ENCODE assay signal across 24 mouse cellular contexts in the genomic region with DNA sequence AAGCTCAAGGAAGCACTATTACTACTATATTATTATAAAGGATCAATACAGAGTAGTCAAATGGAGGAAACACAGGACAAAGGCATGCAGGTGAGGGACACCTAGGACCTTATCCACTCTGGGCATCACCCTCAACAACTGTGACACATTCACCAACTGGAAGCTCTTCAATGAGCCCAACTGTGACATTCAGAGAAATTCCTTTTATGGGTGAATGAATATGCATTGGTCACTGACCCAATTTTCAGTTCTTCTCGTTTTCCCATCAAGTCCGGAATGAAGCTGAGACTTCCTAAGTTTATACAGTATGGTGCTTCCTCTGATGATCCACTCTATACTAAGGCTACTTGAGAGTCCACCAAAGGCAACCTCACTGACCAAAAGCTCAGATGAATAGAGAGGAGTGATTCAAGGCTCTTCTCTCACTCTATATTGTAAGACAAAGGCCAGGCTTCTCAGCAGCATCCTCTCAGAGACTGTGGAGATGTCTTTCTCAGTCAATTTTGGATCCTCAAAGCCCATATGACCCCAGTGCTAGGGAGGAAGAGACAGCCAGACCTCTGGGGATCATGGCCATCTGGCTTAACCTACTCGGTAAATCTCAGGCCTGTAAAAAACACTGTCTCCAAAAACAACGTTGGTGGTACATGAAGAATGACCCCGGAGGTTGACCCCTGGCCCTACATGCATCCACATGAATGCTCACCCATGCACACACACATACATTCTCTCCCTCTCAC. TPM values are rescaled to one million over a fixed set of nuclear protein-coding genes. Genes with fewer than 3 reads are reported as not detected.
DNase-seq lines count a peak whose midpoint lies in the region; ATAC-seq and TF ChIP-seq lines count a peak whose summit lies in the region.
"Had no signal": no experiment of that assay in that cellular context is flagged by ENCODE, and none has a peak within 500 bp of the region (broad histone marks: within the 10 kb centered on the region; RNA-seq: fewer than 3 reads in every experiment).

No protein-coding gene starts in this region.

- 58% methylated on average over 5 of the region's 5 CpGs for WGBS in midbrain, embryonic 15.5 days
- WGBS in intestine, postnatal 0 days = 86% methylated on average over 5 of the region's 5 CpGs

- no peak overlapping the region for H3K9ac ChIP-seq in ES-E14 (ENCODE audit: insufficient read depth, low read depth, low read length, poor library complexity, severe bottlenecking)
- H3K9ac ChIP-seq in midbrain, embryonic 15.5 days = no peak overlapping the region
- H3K9ac ChIP-seq in intestine, postnatal 0 days (ENCODE audit: low read depth, low read length) = no peak overlapping the region
- H3K9ac ChIP-seq: forebrain, embryonic 13.5 days; liver, embryonic 14.5 days; neural tube, embryonic 12.5 days had no signal

- H3K36me3 ChIP-seq in ES-E14 (ENCODE audit: control insufficient read depth, insufficient read depth, low read length, poor library complexity, severe bottlenecking) = no peaks in the 10 kb centered on the region
- H3K36me3 ChIP-seq in midbrain, embryonic 15.5 days (replicated peaks) = no peaks in the 10 kb centered on the region
- no peaks in the 10 kb centered on the region for H3K36me3 ChIP-seq in intestine, postnatal 0 days (ENCODE audit: control insufficient read depth, insufficient read depth)
- H3K36me3 ChIP-seq: neural tube, embryonic 12.5 days had no signal

- no peaks in the 10 kb centered on the region for H3K9me3 ChIP-seq in ES-E14 (ENCODE audit: control insufficient read depth, insufficient read depth, low read depth, low read length)
- no peaks in the 10 kb centered on the region for H3K9me3 ChIP-seq in midbrain, embryonic 15.5 days
- no peaks in the 10 kb centered on the region for H3K9me3 ChIP-seq in intestine, postnatal 0 days (ENCODE audit: control insufficient read depth)
- H3K9me3 ChIP-seq: forebrain, embryonic 13.5 days; neural tube, embryonic 12.5 days had no signal

- ATAC-seq in midbrain, embryonic 15.5 days (replicated peaks) = no peak
- ATAC-seq in intestine, postnatal 0 days = no peak
- ATAC-seq: CD4-positive, CD25-positive, alpha-beta regulatory T cell, adult 4 months; forebrain, embryonic 13.5 days; hindbrain, embryonic 16.5 days had no signal

- in situ Hi-C loops in ES-E14 (cut with MboI; ENCODE audit: low sequenced_read_pairs in 2 of 2, unreplicated experiment in 2 of 2) = no loop called here

- H3K4me2 ChIP-seq in midbrain, embryonic 15.5 days = no peak overlapping the region
- no peak overlapping the region for H3K4me2 ChIP-seq in intestine, postnatal 0 days (replicated peaks; ENCODE audit: low read depth)
- H3K4me2 ChIP-seq: forebrain, embryonic 13.5 days; neural tube, embryonic 12.5 days had no signal

- H3K27me3 ChIP-seq in midbrain, embryonic 15.5 days (replicated peaks) = no peaks in the 10 kb centered on the region
- no peaks in the 10 kb centered on the region for H3K27me3 ChIP-seq in intestine, postnatal 0 days (replicated peaks; ENCODE audit: control insufficient read depth, insufficient read depth, low read length)
- H3K27me3 ChIP-seq: forebrain, embryonic 13.5 days; neural tube, embryonic 12.5 days had no signal

- no peak overlapping the region for H3K4me3 ChIP-seq in ES-E14 (ENCODE audit: insufficient read depth in 1 of 2, low read depth in 1 of 2, low read length in 2 of 2, poor library complexity in 1 of 2, severe bottlenecking in 1 of 2)
- H3K4me3 ChIP-seq in midbrain, embryonic 15.5 days = no peak overlapping the region
- no peak overlapping the region for H3K4me3 ChIP-seq in intestine, postnatal 0 days (ENCODE audit: low read depth, low read length)
- H3K4me3 ChIP-seq: forebrain, embryonic 13.5 days; myocyte; neural tube, embryonic 12.5 days had no signal

- H3K4me1 ChIP-seq in ES-E14 (ENCODE audit: control insufficient read depth in 2 of 2, insufficient read depth in 2 of 2, low read length in 2 of 2, poor library complexity in 1 of 2) = peaks cover 0 to 3% of the 10 kb centered on the region in 2 experiments; a peak in 1 of 4 replicates
- peaks cover 17% of the 10 kb centered on the region for H3K4me1 ChIP-seq in midbrain, embryonic 15.5 days
- 0 out of 2 replicates have a peak, but pooled peaks cover 3% of the 10 kb centered on the region for H3K4me1 ChIP-seq in intestine, postnatal 0 days (replicated peaks; ENCODE audit: control insufficient read depth, insufficient read depth, low read length)
- H3K4me1 ChIP-seq: forebrain, embryonic 13.5 days; neural tube, embryonic 12.5 days had no signal

- peak; percentile 56 for DNase-seq in cerebellum, adult 9-10 months
- no peak for DNase-seq in cerebellum, postnatal 4 days (ENCODE audit: low spot score in 2 of 2)
- no peak for DNase-seq in ES-E14 (ENCODE audit: low read depth, low spot score)
- peak; percentile 61 for DNase-seq in brain, adult 2 months (ENCODE audit: low read depth, low spot score)
- no peak for DNase-seq in heart, postnatal 4 days
- DNase-seq: adrenal gland, adult 8-10 months; gastrocnemius, postnatal 10 days; heart, postnatal 14 days; kidney, adult 8-10 months; kidney, postnatal 14 days; liver; lung, adult 2 months; lung, postnatal 10 days; right cerebral cortex, adult 18-20 months; thymus, postnatal 4 days had no signal

- no peak for TF ChIP-seq CTCF in intestine, postnatal 0 days (IDR thresholded peaks at IDR 0.05; ENCODE audit: low read depth)

- peak overlapping the region; percentile 19; the same call in 1 of the 2 replicates for H3K27ac ChIP-seq in ES-E14 (ENCODE audit: insufficient read depth, low read depth, low read length, poor library complexity, severe bottlenecking)
- peak overlapping the region; percentile 48; the same call in 1 of the 2 replicates for H3K27ac ChIP-seq in midbrain, embryonic 15.5 days
- no peak overlapping the region for H3K27ac ChIP-seq in intestine, postnatal 0 days (ENCODE audit: low read depth, low read length)
- H3K27ac ChIP-seq: forebrain, embryonic 13.5 days; liver, embryonic 14.5 days; macrophage; neural tube, embryonic 12.5 days had no signal

TF ChIP-seq in ES-E14, 5 proteins besides CTCF, POLR2A, EP300 and RAD21:
- TF ChIP-seq MAFK (IDR thresholded peaks at IDR 0.05; ENCODE audit: insufficient read depth, low read depth, low read length) (no peak), HCFC1 (IDR thresholded peaks at IDR 0.05; ENCODE audit: borderline replicate concordance, insufficient read depth, low read length) (no peak), CHD2 (IDR thresholded peaks at IDR 0.05; ENCODE audit: low read depth, low read length) (no peak), ZC3H11A (IDR thresholded peaks at IDR 0.05; ENCODE audit: borderline replicate concordance, low read depth, low read length) (no peak), ZNF384 (IDR thresholded peaks at IDR 0.05; ENCODE audit: low read depth, low read length) (no peak)

RNA-seq across cellular contexts. Expression of a gene that starts 25.8 kb away (rescaled TPM):
- 0.16 and 0.22 TPM in 2 replicates for total RNA-seq in ES-E14 (2012; rRNA removed)
- 24.6 and 27.8 TPM in 2 replicates for polyA plus RNA-seq in midbrain, embryonic 15.5 days (2015; fragmentation: Nextera tagmentation; extraction: Ambion mirVana)
- 1 to 10 TPM; 2.8 to 3.3 TPM for total RNA-seq in heart, postnatal 4 days (2021)
- 1.8 and 2.1 TPM in 2 replicates for polyA plus RNA-seq in intestine, postnatal 0 days (2015; fragmentation: Nextera tagmentation; extraction: Ambion mirVana)
- polyA plus RNA-seq: macrophage had no signal

Comparison
In these comparisons a context has a peak if more than half of its experiments do, and no peak if none do; other contexts are left out.
1. DNase-seq: peak in cerebellum, adult 9-10 months (single experiment) and brain, adult 2 months (single experiment); none in cerebellum, postnatal 4 days (0 of 2), ES-E14 (single experiment) and heart, postnatal 4 days (single experiment).